Mouse (Mus musculus) hindbrain, postnatal 0 days (tissue): ENCODE results near the gene Tgm2. TPM values are rescaled to one million over a fixed set of nuclear protein-coding genes. Genes with fewer than 3 reads are reported as not detected.

ENCODE experiments used
- ATAC-seq: fragments of 200-750 bp; cut with Nextera tagmentation; 2 replicates; pipeline ENCODE4 v1.8.0; 2017; ENCODE audit warnings: mild to moderate bottlenecking, moderate TSS enrichment, moderate library complexity
- DNase-seq: peaks from one replicate; pipeline ENCODE4 v3.0.0-alpha.2; 2015; ENCODE audit warnings: low spot score
- H3K27ac ChIP-seq: fragments of 300-500 bp; sonication (generic); 2 replicates; pipeline ENCODE4 v1.5.1; 2014; ENCODE audit warnings: mild to moderate bottlenecking
- H3K27me3 ChIP-seq: fragments of 300-500 bp; sonication (generic); 2 replicates; pipeline ENCODE4 v1.6.1; 2014; ENCODE audit warnings: low read length, mixed read lengths; ENCODE audit not compliant: insufficient read depth
- H3K36me3 ChIP-seq: fragments of 300-500 bp; sonication (generic); 2 replicates; pipeline ENCODE4 v1.6.1; 2014; ENCODE audit warnings: low read length, mixed read lengths; ENCODE audit not compliant: insufficient read depth
- H3K4me1 ChIP-seq: fragments of 300-500 bp; sonication (generic); 2 replicates; pipeline ENCODE4 v1.6.1; 2014; ENCODE audit warnings: antibody characterized with exemption, low read length, mixed read lengths; ENCODE audit not compliant: insufficient read depth
- H3K4me2 ChIP-seq: fragments of 300-500 bp; sonication (generic); 2 replicates; pipeline ENCODE4 v1.6.1; 2014; ENCODE audit warnings: low read depth, mild to moderate bottlenecking, low read length, moderate library complexity, mixed read lengths
- H3K4me3 ChIP-seq: fragments of 300-500 bp; sonication (generic); 2 replicates; pipeline ENCODE4 v1.5.1; 2014; ENCODE audit warnings: low read length
- H3K9ac ChIP-seq: fragments of 300-500 bp; sonication (generic); replicated peaks from 2 replicates; pipeline ENCODE4 v1.6.1; 2014; ENCODE audit warnings: mild to moderate bottlenecking, low read length, moderate library complexity, mixed read lengths
- H3K9me3 ChIP-seq: fragments of 300-500 bp; sonication (generic); 2 replicates; pipeline ENCODE4 v1.6.1; 2016; ENCODE audit warnings: low read length, mixed read lengths
- CTCF ChIP-seq: IDR thresholded peaks from 2 replicates; pipeline ENCODE4 v1.5.1; 2016; ENCODE audit warnings: antibody characterized with exemption, control low read depth, low read depth
- WGBS: fragments of 180-500 bp; shearing (Covaris S2); extraction: QIAGEN DNeasy Blood & Tissue Kit; methylation state at CpG from one replicate; pipeline ENCODE4 v1.1.7; 2014; 5-methylcytosine and 5-hydroxymethylcytosine counted together
- polyA plus RNA-seq: library from polyadenylated mRNA; unstranded; fragments of >200 nt; fragmentation: Nextera tagmentation; extraction: Ambion mirVana; gene quantifications from 2 replicates; pipeline ENCODE4 v1.2.1, GENCODE M21; 2015
- total RNA-seq: library from RNA; depleted of rRNA; stranded (reverse); fragments of >200 nt; gene quantifications from 2 replicates; pipeline ENCODE4 v1.2.3, GENCODE M21; 2014; rRNA removed

Tgm2 gene
- 13.6 and 14.4 TPM in 2 replicates for total RNA-seq
- polyA plus RNA-seq: 6.5 and 7.1 TPM in 2 replicates

DNA sequence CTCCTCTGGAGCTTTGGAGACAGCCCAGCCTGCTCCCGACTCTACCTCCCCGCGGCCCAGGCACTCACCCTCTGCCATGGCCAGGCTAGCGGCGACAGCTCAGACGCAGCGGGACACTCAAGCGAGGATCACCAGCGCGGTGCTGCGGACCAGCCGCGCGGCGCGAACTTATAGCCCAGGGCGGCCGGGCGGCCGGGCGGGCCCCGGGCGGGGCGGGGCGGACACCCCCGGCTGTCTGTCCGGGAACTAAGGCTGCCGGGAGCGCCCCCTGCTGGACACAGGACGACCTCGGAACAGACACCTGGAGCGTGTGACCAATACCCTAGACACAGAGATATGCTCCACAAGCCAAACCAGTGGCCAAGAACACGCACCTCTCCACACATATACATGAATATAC is at the start of gene Tgm2:
Gene Tgm2 (minus strand): TSS at position 214 of the 400 bp plus-strand sequence.
- TF ChIP-seq CTCF: peak; percentile 62
- H3K4me2 ChIP-seq: peak within 1 kb of the TSS; percentile 53
- H3K4me3 ChIP-seq: peak within 1 kb of the TSS; percentile 23
- H3K36me3 ChIP-seq: no peaks in the 10 kb centered on the region
- H3K4me1 ChIP-seq: no peaks in the 10 kb centered on the region
- DNase-seq (peak; percentile 70), ATAC-seq (peak; percentile 69)
- no peak within 1 kb of the TSS for H3K9ac ChIP-seq
- H3K27me3 ChIP-seq: no peaks in the 10 kb centered on the region
- under 1% methylated on average over 16 of the region's 33 CpGs for WGBS
- H3K27ac ChIP-seq: no peak within 1 kb of the TSS
- H3K9me3 ChIP-seq: no peaks in the 10 kb centered on the region

- TF ChIP-seq CTCF: peak; percentile 83
- Histone ChIP-seq H3K4me3 (no peak overlapping the region), H3K4me1 (peaks cover 17% of the 10 kb centered on the region), H3K4me2 (no peak overlapping the region), H3K36me3 (no peaks in the 10 kb centered on the region), H3K9me3 (no peaks in the 10 kb centered on the region), H3K9ac (no peak overlapping the region), H3K27ac (peak overlapping the region; percentile 66), H3K27me3 (no peaks in the 10 kb centered on the region)
- peak; percentile 68 for ATAC-seq
- peak; percentile 90 for DNase-seq
- 23% methylated on average over 10 of the region's 10 CpGs for WGBS
These were observed 48.9 kb upstream of the Tgm2 start for GRCm38 (mm10) chr2:158194945-158195640.

DNA sequence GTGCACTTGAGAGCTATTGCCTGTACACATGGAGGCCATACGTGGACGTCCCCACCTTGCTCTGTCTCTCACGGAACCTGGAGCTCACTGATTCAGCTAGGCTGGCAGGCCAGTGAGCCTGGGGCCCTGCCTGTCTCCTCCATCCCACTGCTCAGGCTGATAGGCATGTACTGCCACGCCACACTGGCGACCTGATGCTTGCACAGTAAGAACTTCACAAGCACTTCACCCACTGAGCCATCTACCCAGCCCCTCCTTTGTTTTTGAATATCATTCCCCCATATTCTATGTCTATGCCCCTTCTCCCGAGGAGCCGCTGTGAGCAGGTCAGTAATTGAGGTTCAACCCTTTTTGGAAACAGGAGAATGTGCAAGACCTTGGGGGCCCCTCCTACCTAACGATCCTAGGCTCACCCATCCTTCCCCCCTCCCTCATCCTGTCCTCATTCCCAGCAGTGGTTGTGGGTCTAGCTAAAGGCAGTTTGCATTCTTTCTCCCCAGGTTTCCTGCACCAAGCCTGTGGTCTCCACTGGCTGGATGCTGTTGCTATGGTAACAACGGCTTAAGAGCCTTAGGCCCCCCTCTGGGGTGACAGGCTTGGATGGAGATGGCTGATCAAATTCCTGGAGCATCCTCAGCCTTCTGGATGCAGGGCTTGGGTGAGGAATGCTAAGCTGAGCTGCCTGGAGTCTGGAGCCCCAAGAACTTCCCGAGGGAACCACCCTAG is 47.5 kb upstream of the Tgm2 start:
- TF ChIP-seq CTCF: no peak
- ATAC-seq (peak; percentile 69), DNase-seq (peak; percentile 84)
- H3K36me3 ChIP-seq: no peaks in the 10 kb centered on the region
- H3K4me2 ChIP-seq: no peak overlapping the region
- peaks cover 17% of the 10 kb centered on the region for H3K4me1 ChIP-seq
- H3K9me3 ChIP-seq: no peaks in the 10 kb centered on the region
- H3K27ac ChIP-seq: peak overlapping the region; percentile 66
- no peak overlapping the region for H3K9ac ChIP-seq
- no peaks in the 10 kb centered on the region for H3K27me3 ChIP-seq
- no peak overlapping the region for H3K4me3 ChIP-seq
- 20% methylated on average over 10 of the region's 10 CpGs for WGBS

- no peak for TF ChIP-seq CTCF
- H3K27ac ChIP-seq: no peak overlapping the region
- ATAC-seq: no peak
- no peak for DNase-seq
- H3K4me1 ChIP-seq: peaks cover 17% of the 10 kb centered on the region
- no peak overlapping the region for H3K4me3 ChIP-seq
- no peak overlapping the region for H3K9ac ChIP-seq
- H3K27me3 ChIP-seq: no peaks in the 10 kb centered on the region
- H3K4me2 ChIP-seq: no peak overlapping the region
- H3K36me3 ChIP-seq: no peaks in the 10 kb centered on the region
- 53% methylated on average over 7 of the region's 7 CpGs for WGBS
- no peaks in the 10 kb centered on the region for H3K9me3 ChIP-seq
These were observed 44.9 kb upstream of the Tgm2 start for GRCm38 (mm10) chr2:158191098-158191497.

DNA sequence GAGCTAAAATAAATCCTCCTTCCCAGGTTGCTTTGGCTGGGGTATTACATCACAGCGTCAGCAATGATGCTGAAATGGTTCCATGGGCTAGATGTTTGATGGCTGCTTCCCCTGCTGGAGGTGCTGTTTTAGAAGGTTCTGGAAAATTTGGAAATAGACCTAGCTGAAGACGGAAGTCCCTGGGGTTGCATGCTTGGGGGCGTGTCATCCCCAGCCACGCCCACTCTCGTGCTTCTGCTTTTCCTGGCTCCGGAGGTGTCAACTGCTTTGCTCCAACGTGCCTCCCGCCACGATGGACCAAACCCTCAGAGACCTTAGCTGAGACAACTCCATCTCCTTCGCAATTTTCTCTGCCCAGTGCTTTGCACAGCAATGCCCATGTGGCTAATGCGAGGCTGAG is 43.2 kb upstream of the Tgm2 start:
- Histone ChIP-seq H3K4me2 (no peak overlapping the region), H3K36me3 (no peaks in the 10 kb centered on the region), H3K4me1 (peaks cover 10% of the 10 kb centered on the region), H3K9ac (no peak overlapping the region), H3K9me3 (no peaks in the 10 kb centered on the region), H3K4me3 (no peak overlapping the region), H3K27ac (no peak overlapping the region), H3K27me3 (no peaks in the 10 kb centered on the region)
- TF ChIP-seq CTCF: no peak
- no peak for DNase-seq
- WGBS: 79% methylated on average over 11 of the region's 11 CpGs
- ATAC-seq: no peak

DNA sequence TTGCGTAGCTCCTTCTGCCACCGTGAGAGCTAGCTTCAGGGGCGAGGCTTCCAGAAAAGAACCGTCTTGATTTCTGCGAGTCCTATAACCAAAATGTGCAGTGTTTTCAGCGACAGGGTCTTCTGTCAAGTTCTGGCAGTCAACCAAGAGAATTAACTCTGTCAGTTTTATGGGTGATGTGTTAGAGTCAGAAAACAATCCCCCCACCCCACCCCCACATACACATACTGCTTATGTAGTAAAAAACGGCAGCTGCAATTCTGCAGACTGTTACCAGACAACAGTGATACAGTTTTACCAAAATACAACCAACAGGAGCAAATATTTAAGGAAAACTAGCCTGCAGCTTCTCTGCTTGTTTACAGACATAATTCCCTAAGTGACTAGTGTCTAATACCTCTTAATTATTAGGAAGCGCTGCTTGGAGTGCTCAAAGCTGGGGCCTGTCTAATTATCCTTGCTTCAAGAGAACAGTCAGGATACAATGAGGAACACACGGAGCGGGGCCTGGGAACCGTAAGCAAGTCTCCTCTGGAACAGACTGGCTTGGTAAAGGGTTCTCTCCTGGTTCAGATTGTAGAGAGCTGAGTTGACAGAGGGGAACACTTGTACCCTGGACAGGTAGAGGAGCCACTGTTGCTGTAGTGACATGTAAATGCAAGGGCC is 40.1 kb upstream of the Tgm2 start:
- H3K27ac ChIP-seq: peak overlapping the region; percentile 15; the same call in 1 of the 2 replicates
- no peak overlapping the region for H3K9ac ChIP-seq
- no peak overlapping the region for H3K4me3 ChIP-seq
- DNase-seq: no peak
- H3K4me1 ChIP-seq: no peaks in the 10 kb centered on the region
- TF ChIP-seq CTCF: no peak
- no peak overlapping the region for H3K4me2 ChIP-seq
- H3K27me3 ChIP-seq: no peaks in the 10 kb centered on the region
- H3K36me3 ChIP-seq: no peaks in the 10 kb centered on the region
- no peak for ATAC-seq
- WGBS: 58% methylated on average over 11 of the region's 11 CpGs
- no peaks in the 10 kb centered on the region for H3K9me3 ChIP-seq
